Mouse (Mus musculus): ENCODE measurements at regions not wholly inside any gene's neighbourhood (a gene's known extent, or its start where the extent isn't known, plus 50 kb on each side); places are given as distances from the start of the nearest gene placed in this dataset.

- TF ChIP-seq MAFK (IDR thresholded peaks at IDR 0.05; ENCODE audit: borderline replicate concordance, low read depth, low read length) (no peak), POLR2A (IDR thresholded peaks at IDR 0.05; ENCODE audit: control insufficient read depth in 1 of 2, insufficient read depth in 1 of 2, low read depth in 1 of 2, low read length in 2 of 2, poor library complexity in 1 of 2) (no peak), EP300 (IDR thresholded peaks at IDR 0.05; ENCODE audit: low read depth in 1 of 2, low read length in 2 of 2) (no peak)
Measured at GRCm38 (mm10) chr7:137882876-137883275, 445.5 kb downstream of the Glrx3 start.
